Mouse (Mus musculus): Measurements from ENCODE around the gene Tgm2.

DNA sequence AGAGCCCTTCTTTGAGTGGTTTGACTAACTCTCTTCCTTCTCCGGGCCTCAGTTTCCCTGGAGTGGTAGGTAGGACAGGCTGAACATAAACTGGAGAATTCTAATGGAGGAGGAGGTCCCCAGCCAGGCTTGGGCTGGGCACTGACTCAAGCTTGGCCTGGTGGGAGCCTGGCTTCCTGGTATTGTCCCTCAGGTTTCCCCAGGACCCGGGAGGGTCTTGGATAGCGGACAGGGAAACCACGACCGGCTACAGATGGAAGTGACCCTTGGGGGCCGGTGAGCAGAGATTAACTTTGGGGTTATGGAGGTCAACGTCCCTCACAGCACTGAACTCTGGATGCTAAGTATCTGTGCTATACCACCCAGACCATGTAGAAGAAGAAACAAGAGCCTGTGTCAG lies 5.0 kb downstream of the Tgm2 start:
- TF ChIP-seq CTCF (IDR thresholded peaks at IDR 0.05) (no peak), EP300 (IDR thresholded peaks at IDR 0.05) (no peak; the same call in 1 of the 2 replicates)
